Mouse (Mus musculus) cerebellum, adult 2 months (tissue): ENCODE measurements around the gene Fcer2a.

Experiments used
- CTCF ChIP-seq: fragments of 200-500 bp; IDR thresholded peaks from 2 replicates; pipeline ENCODE4 v1.5.1; 2011; ENCODE audit warnings: low read depth, mild to moderate bottlenecking, control low read depth, low read length, moderate library complexity, borderline replicate concordance; ENCODE audit not compliant: insufficient read depth
- POLR2A ChIP-seq: fragments of 200-500 bp; IDR thresholded peaks from 2 replicates; pipeline ENCODE4 v1.6.1; 2011; ENCODE audit warnings: low read length, control low read depth, borderline replicate concordance; ENCODE audit not compliant: insufficient read depth

DNA sequence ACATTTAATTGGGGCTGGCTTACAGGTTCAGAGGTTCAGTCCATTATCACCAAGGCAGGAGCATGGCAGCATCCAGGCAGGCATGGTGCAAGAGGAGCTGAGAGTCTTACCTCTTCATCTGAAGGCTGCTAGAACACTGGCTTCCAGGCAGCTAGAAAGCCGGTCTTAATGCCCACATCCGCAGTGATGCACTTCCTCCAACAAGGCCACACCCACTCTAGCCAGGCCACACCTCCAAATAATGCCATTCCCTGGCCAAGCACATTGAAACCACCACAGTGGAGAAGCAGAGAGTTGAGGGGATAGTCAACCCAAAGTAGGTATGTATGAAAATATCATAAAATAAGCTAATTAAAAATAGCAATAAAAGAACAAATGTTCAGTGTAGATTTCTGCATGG lies 23.6 kb downstream of the Fcer2a start:
- TF ChIP-seq CTCF (no peak), POLR2A (no peak)
